Mouse (Mus musculus) hindbrain, embryonic 16.5 days (tissue): Measurements from ENCODE around the gene Iqgap2. TPM values are rescaled to one million over a fixed set of nuclear protein-coding genes. Genes with fewer than 3 reads are reported as not detected.

Experiments used
- ATAC-seq: fragments of 200-750 bp; cut with Nextera tagmentation; 2 replicates; pipeline ENCODE4 v1.8.0; 2017; ENCODE audit warnings: moderate TSS enrichment, moderate library complexity
- H3K27ac ChIP-seq: fragments of 300-500 bp; sonication (generic); 2 replicates; pipeline ENCODE4 v1.5.1; 2014; ENCODE audit warnings: low read depth, mild to moderate bottlenecking, control low read depth, low read length, moderate library complexity
- H3K27me3 ChIP-seq: fragments of 300-500 bp; sonication (generic); replicated peaks from 2 replicates; pipeline ENCODE4 v1.6.1; 2014; ENCODE audit warnings: low read length; ENCODE audit not compliant: control insufficient read depth, insufficient read depth
- H3K36me3 ChIP-seq: fragments of 300-500 bp; sonication (generic); 2 replicates; pipeline ENCODE4 v1.6.1; 2014; ENCODE audit warnings: mild to moderate bottlenecking, low read length, moderate library complexity, mixed read lengths; ENCODE audit not compliant: control insufficient read depth, insufficient read depth
- H3K4me1 ChIP-seq: fragments of 300-500 bp; sonication (generic); 2 replicates; pipeline ENCODE4 v1.6.1; 2014; ENCODE audit warnings: low read depth, low read length; ENCODE audit not compliant: control insufficient read depth, insufficient read depth
- H3K4me2 ChIP-seq: fragments of 300-500 bp; sonication (generic); 2 replicates; pipeline ENCODE4 v1.6.1; 2014; ENCODE audit warnings: mild to moderate bottlenecking, low read length, control low read depth, moderate library complexity
- H3K4me3 ChIP-seq: fragments of 300-500 bp; sonication (generic); 2 replicates; pipeline ENCODE4 v1.5.1; 2014; ENCODE audit warnings: mild to moderate bottlenecking, low read length, control low read depth, moderate library complexity
- H3K9ac ChIP-seq: fragments of 300-500 bp; sonication (generic); 2 replicates; pipeline ENCODE4 v1.6.1; 2014; ENCODE audit warnings: low read depth, mild to moderate bottlenecking, control low read depth, low read length, moderate library complexity
- H3K9me3 ChIP-seq: fragments of 300-500 bp; sonication (generic); 2 replicates; pipeline ENCODE4 v1.6.1; 2014; ENCODE audit warnings: mild to moderate bottlenecking, low read length, moderate library complexity; ENCODE audit not compliant: control insufficient read depth
- WGBS: fragments of 180-500 bp; shearing (Covaris S2); extraction: QIAGEN DNeasy Blood & Tissue Kit; methylation state at CpG from one replicate; pipeline ENCODE4 v1.1.7; 2014; 5-methylcytosine and 5-hydroxymethylcytosine counted together
- polyA plus RNA-seq: library from polyadenylated mRNA; unstranded; fragments of >200 nt; fragmentation: Nextera tagmentation; extraction: Ambion mirVana; gene quantifications from 2 replicates; pipeline ENCODE4 v1.2.1, GENCODE M21; 2015

Gene Iqgap2
- polyA plus RNA-seq, 1 experiment from 2014 or later = 3.5 TPM

- H3K4me3 ChIP-seq = no peak overlapping the region
- no peaks in the 10 kb centered on the region for H3K36me3 ChIP-seq
- H3K9ac ChIP-seq = no peak overlapping the region
- H3K27ac ChIP-seq = no peak overlapping the region
- WGBS = 75% methylated on average over 9 of the region's 9 CpGs
- ATAC-seq = no peak
- H3K27me3 ChIP-seq = no peaks in the 10 kb centered on the region
- H3K4me1 ChIP-seq = no peaks in the 10 kb centered on the region; the same call in 1 of the 2 replicates
- no peaks in the 10 kb centered on the region for H3K9me3 ChIP-seq
- H3K4me2 ChIP-seq = no peak overlapping the region
These were observed 234.6 kb downstream of the Iqgap2 start for GRCm38 (mm10) chr13:95657171-95657570.

GRCm38 (mm10) chr13:95655284-95655683, 236.4 kb downstream of the Iqgap2 start:
- H3K27me3 ChIP-seq = no peaks in the 10 kb centered on the region
- H3K36me3 ChIP-seq = no peaks in the 10 kb centered on the region
- WGBS = 33% methylated on average over 9 of the region's 9 CpGs
- no peak overlapping the region for H3K4me2 ChIP-seq
- H3K4me3 ChIP-seq = no peak overlapping the region
- no peaks in the 10 kb centered on the region for H3K9me3 ChIP-seq
- H3K9ac ChIP-seq = no peak overlapping the region
- H3K4me1 ChIP-seq = no peaks in the 10 kb centered on the region; the same call in 1 of the 2 replicates
- H3K27ac ChIP-seq = no peak overlapping the region
- peak; percentile 71; the same call in 1 of the 2 replicates for ATAC-seq

- Histone ChIP-seq H3K27me3 (no peaks in the 10 kb centered on the region), H3K4me1 (no peaks in the 10 kb centered on the region; the same call in 1 of the 2 replicates), H3K4me2 (no peak overlapping the region), H3K36me3 (no peaks in the 10 kb centered on the region), H3K4me3 (no peak overlapping the region), H3K9me3 (no peaks in the 10 kb centered on the region), H3K9ac (no peak overlapping the region), H3K27ac (no peak overlapping the region)
- 92% methylated on average over 4 of the region's 4 CpGs for WGBS
- no peak for ATAC-seq
These were observed 238.0 kb downstream of the Iqgap2 start for GRCm38 (mm10) chr13:95653696-95654095.

- no peaks in the 10 kb centered on the region for H3K27me3 ChIP-seq
- H3K27ac ChIP-seq = no peak overlapping the region
- no peaks in the 10 kb centered on the region; the same call in 1 of the 2 replicates for H3K4me1 ChIP-seq
- H3K4me3 ChIP-seq = no peak overlapping the region
- 90% methylated on average over 7 of the region's 7 CpGs for WGBS
- no peaks in the 10 kb centered on the region for H3K9me3 ChIP-seq
- H3K36me3 ChIP-seq = no peaks in the 10 kb centered on the region
- ATAC-seq = no peak
- no peak overlapping the region for H3K9ac ChIP-seq
- H3K4me2 ChIP-seq = no peak overlapping the region
These were observed 239.7 kb downstream of the Iqgap2 start for GRCm38 (mm10) chr13:95651870-95652668.

- Histone ChIP-seq H3K36me3 (no peaks in the 10 kb centered on the region), H3K27ac (no peak overlapping the region), H3K4me1 (no peaks in the 10 kb centered on the region), H3K9ac (no peak overlapping the region), H3K4me3 (no peak overlapping the region), H3K4me2 (no peak overlapping the region), H3K27me3 (no peaks in the 10 kb centered on the region), H3K9me3 (no peaks in the 10 kb centered on the region)
- 86% methylated on average over 3 of the region's 3 CpGs for WGBS
- ATAC-seq = no peak
These were observed 241.8 kb downstream of the Iqgap2 start for GRCm38 (mm10) chr13:95649941-95650340.

GRCm38 (mm10) chr13:95647248-95647647, 244.5 kb downstream of the Iqgap2 start:
- H3K9ac ChIP-seq = no peak overlapping the region
- no peaks in the 10 kb centered on the region for H3K27me3 ChIP-seq
- ATAC-seq = no peak
- H3K36me3 ChIP-seq = no peaks in the 10 kb centered on the region
- no peaks in the 10 kb centered on the region for H3K4me1 ChIP-seq
- H3K9me3 ChIP-seq = no peaks in the 10 kb centered on the region
- no peak overlapping the region for H3K27ac ChIP-seq
- no peak overlapping the region for H3K4me3 ChIP-seq
- no peak overlapping the region for H3K4me2 ChIP-seq
- WGBS = 86% methylated on average over 4 of the region's 4 CpGs

- WGBS = 72% methylated on average over 9 of the region's 9 CpGs
- Histone ChIP-seq H3K9me3 (no peaks in the 10 kb centered on the region), H3K4me2 (no peak overlapping the region), H3K36me3 (no peaks in the 10 kb centered on the region), H3K27me3 (no peaks in the 10 kb centered on the region), H3K4me1 (no peaks in the 10 kb centered on the region), H3K4me3 (no peak overlapping the region), H3K9ac (no peak overlapping the region), H3K27ac (no peak overlapping the region)
- no peak for ATAC-seq
These were observed 245.0 kb downstream of the Iqgap2 start for GRCm38 (mm10) chr13:95646687-95647111.

- H3K27ac ChIP-seq = no peak overlapping the region
- no peak overlapping the region for H3K9ac ChIP-seq
- H3K4me3 ChIP-seq = no peak overlapping the region
- H3K27me3 ChIP-seq = no peaks in the 10 kb centered on the region
- H3K4me1 ChIP-seq = peaks cover 7% of the 10 kb centered on the region
- H3K36me3 ChIP-seq = no peaks in the 10 kb centered on the region
- no peak overlapping the region for H3K4me2 ChIP-seq
- H3K9me3 ChIP-seq = no peaks in the 10 kb centered on the region
- no peak for ATAC-seq
- 73% methylated on average over 7 of the region's 7 CpGs for WGBS
These were observed 248.0 kb downstream of the Iqgap2 start for GRCm38 (mm10) chr13:95643740-95644139.

GRCm38 (mm10) chr13:95641061-95641986, 250.4 kb downstream of the Iqgap2 start:
- no peak overlapping the region for H3K4me3 ChIP-seq
- H3K4me1 ChIP-seq = peaks cover 9% of the 10 kb centered on the region
- no peak overlapping the region for H3K27ac ChIP-seq
- no peak overlapping the region for H3K9ac ChIP-seq
- no peaks in the 10 kb centered on the region for H3K27me3 ChIP-seq
- ATAC-seq = no peak
- no peak overlapping the region for H3K4me2 ChIP-seq
- WGBS = 87% methylated on average over 17 of the region's 17 CpGs
- H3K9me3 ChIP-seq = no peaks in the 10 kb centered on the region
- H3K36me3 ChIP-seq = no peaks in the 10 kb centered on the region
